Mouse (Mus musculus) adrenal gland, postnatal 25 days (tissue): ENCODE data around the gene Oser1. TPM values are rescaled to one million over a fixed set of nuclear protein-coding genes. Genes with fewer than 3 reads are reported as not detected.
A peak's percentile ranks its signal among the peaks of the same experiment; 100 is the strongest.
"Not testable (repeated sequence)": the region's sequence is repeated elsewhere in the genome, so short reads cannot be mapped to it uniquely, and the experiment has no call there.

ENCODE experiments used
- DNase-seq: peaks from one replicate; pipeline ENCODE4 v3.0.0; 2021; ENCODE audit warnings: mixed read lengths
- long read RNA-seq: library from polyadenylated mRNA; stranded (forward); transcript quantifications from one replicate; pipeline ENCODE4 v2.0.0, GENCODE M21; 2021
- total RNA-seq: library from RNA; stranded (reverse); gene quantifications from 2 replicates; pipeline ENCODE4 v1.2.3, GENCODE M21; 2021

Gene Oser1
- 34.2 and 36.7 TPM in 2 replicates for total RNA-seq
- long read RNA-seq, transcript Oser1-201 (4 exons, 1,620 nt), result major isoform, 60 of 65 reads
- long read RNA-seq, partial matches to known transcripts, result 0 of 65 reads
- long read RNA-seq, other reads (novel, unspliced or antisense), result 3 of 65 reads

GRCm38 (mm10) chr2:163424597-163424996 is at the start of gene Oser1:
TSS of gene Oser1 (minus strand) at chr2:163424697.
- DNase-seq, result no peak

- DNase-seq, result peak; percentile 95
Observed at GRCm38 (mm10) chr2:163472466-163472851, 48.0 kb upstream of the Oser1 start, which contains the start of gene Fitm2. TSS of gene Fitm2 (minus strand) at chr2:163472629.

- no peak for DNase-seq
Observed at GRCm38 (mm10) chr2:163471710-163472465, 47.4 kb upstream of the Oser1 start.

- peak; percentile 35 for DNase-seq
Observed at GRCm38 (mm10) chr2:163471136-163471535, 46.6 kb upstream of the Oser1 start.

- no peak for DNase-seq
Observed at GRCm38 (mm10) chr2:163469711-163470110, 45.2 kb upstream of the Oser1 start.

- DNase-seq, result no peak
Observed at GRCm38 (mm10) chr2:163468866-163469265, 44.4 kb upstream of the Oser1 start.

- DNase-seq, result peak; percentile 32
Observed at GRCm38 (mm10) chr2:163467585-163467984, 43.1 kb upstream of the Oser1 start.

GRCm38 (mm10) chr2:163466771-163467170 is 42.3 kb upstream of the Oser1 start:
- DNase-seq, result no peak

- DNase-seq, result no peak
Observed at GRCm38 (mm10) chr2:163464562-163464961, 40.1 kb upstream of the Oser1 start.

GRCm38 (mm10) chr2:163463998-163464397 is 39.5 kb upstream of the Oser1 start:
- no peak for DNase-seq

GRCm38 (mm10) chr2:163463251-163463769 is 38.8 kb upstream of the Oser1 start:
- no peak for DNase-seq

- no peak for DNase-seq
Observed at GRCm38 (mm10) chr2:163462801-163463200, 38.3 kb upstream of the Oser1 start.

GRCm38 (mm10) chr2:163462386-163462785 is 37.9 kb upstream of the Oser1 start:
- no peak for DNase-seq

- not testable (repeated sequence) for DNase-seq
Observed at GRCm38 (mm10) chr2:163461307-163461706, 36.8 kb upstream of the Oser1 start.

- DNase-seq, result no peak
Observed at GRCm38 (mm10) chr2:163460622-163461021, 36.1 kb upstream of the Oser1 start.

GRCm38 (mm10) chr2:163459380-163459779 is 34.9 kb upstream of the Oser1 start:
- no peak for DNase-seq

GRCm38 (mm10) chr2:163458539-163459265 is 34.2 kb upstream of the Oser1 start:
- DNase-seq, result peak; percentile 29

GRCm38 (mm10) chr2:163453378-163453777 is 28.9 kb upstream of the Oser1 start:
- no peak for DNase-seq

GRCm38 (mm10) chr2:163452738-163453137 is 28.2 kb upstream of the Oser1 start:
- DNase-seq, result no peak

GRCm38 (mm10) chr2:163450668-163451295 is 26.3 kb upstream of the Oser1 start:
- no peak for DNase-seq

GRCm38 (mm10) chr2:163449276-163449675 is 24.8 kb upstream of the Oser1 start:
- DNase-seq, result no peak

GRCm38 (mm10) chr2:163447375-163447774 is 22.9 kb upstream of the Oser1 start:
- no peak for DNase-seq

- DNase-seq, result no peak
Observed at GRCm38 (mm10) chr2:163444017-163444416, 19.5 kb upstream of the Oser1 start.
